Mouse (Mus musculus) embryonic fibroblast, embryonic 13.5 days (primary cell): ENCODE measurements around the gene Negr1.

Source experiments
- CTCF ChIP-seq: IDR thresholded peaks from 2 replicates; pipeline ENCODE4 v1.5.1; 2011; ENCODE audit warnings: mild to moderate bottlenecking, control low read depth, low read length, moderate library complexity, borderline replicate concordance; ENCODE audit not compliant: insufficient read depth
- POLR2A ChIP-seq: IDR thresholded peaks from 2 replicates; pipeline ENCODE4 v1.6.1; 2011; ENCODE audit warnings: low read depth, mild to moderate bottlenecking, control low read depth, low read length, moderate library complexity

- TF ChIP-seq CTCF, result no peak
- no peak for TF ChIP-seq POLR2A
Observed at GRCm38 (mm10) chr3:156527231-156527995, 34.2 kb upstream of the Negr1 start.
